Mouse (Mus musculus) adrenal gland, adult 18-20 months (tissue): ENCODE results near the gene Kcnip2. TPM values are rescaled to one million over a fixed set of nuclear protein-coding genes. Genes with fewer than 3 reads are reported as not detected.

ENCODE experiments used
- DNase-seq, 2 experiments: peaks; one replicate each; pipeline ENCODE4 v3.0.0; 2021 to 2022; ENCODE audit warnings: low spot score in 2 of 2
- total RNA-seq, 2 experiments: library from RNA; stranded (reverse); gene quantifications; 1 replicate in 1 of 2; 2 replicates in 1 of 2; pipeline ENCODE4 v1.2.3; 2021

Gene Kcnip2
- total RNA-seq, 2 experiments from 2014 or later, result 0.13 TPM; not detected in 1

DNA sequence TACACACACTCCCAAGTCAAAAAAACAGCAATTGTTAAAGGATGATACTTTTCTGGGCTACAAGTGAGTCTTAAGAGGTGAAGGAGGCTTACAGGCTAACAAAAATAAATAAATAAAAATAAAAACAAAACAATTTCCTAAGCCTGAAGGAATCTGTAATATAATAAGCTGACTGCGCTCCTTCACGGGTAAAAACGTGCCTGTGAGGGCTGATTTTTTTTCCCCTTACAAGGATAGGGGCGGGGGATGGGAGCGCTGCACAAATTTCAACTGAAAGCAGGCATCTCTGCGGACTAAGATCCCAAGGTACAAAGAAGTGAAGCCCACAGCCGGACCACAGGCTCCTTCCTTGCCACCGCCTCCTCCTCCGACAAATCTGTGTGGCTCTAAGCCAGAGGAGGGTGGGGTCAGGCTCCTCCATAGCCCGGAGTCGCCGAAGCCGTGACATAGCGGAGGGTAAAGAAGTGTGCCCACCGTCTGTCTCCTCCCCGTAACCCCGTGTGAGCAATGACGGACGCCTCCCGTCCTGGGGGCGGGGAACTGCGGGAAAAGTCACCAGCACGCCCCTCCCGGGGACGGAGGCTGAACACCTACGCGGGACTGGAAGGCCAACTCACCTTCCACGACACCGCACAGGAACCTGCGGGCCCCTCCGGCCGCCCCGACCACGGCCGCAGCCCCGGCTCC, 33.4 kb downstream of the Kcnip2 start:
- peak; percentile 64 to 67 for DNase-seq

DNA sequence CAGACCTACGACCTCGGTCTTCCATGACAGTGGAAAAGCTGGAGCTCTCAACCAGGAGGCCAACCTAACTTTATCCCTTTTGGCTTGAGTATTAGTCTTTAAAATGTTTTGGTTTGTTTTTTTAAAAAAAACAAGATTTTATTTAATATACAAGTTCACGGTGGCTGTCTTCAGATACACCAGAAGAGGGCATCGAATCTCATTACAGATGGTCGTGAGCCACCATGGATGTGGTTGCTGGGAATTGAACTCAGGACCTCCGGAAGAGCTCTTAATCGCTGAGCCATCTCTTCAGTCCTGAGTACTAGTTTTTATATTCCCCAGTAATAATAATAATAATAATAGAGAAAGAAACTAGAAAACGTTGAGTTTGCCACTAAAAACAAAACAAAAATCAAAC, 34.2 kb downstream of the Kcnip2 start:
- DNase-seq, result no peak

DNA sequence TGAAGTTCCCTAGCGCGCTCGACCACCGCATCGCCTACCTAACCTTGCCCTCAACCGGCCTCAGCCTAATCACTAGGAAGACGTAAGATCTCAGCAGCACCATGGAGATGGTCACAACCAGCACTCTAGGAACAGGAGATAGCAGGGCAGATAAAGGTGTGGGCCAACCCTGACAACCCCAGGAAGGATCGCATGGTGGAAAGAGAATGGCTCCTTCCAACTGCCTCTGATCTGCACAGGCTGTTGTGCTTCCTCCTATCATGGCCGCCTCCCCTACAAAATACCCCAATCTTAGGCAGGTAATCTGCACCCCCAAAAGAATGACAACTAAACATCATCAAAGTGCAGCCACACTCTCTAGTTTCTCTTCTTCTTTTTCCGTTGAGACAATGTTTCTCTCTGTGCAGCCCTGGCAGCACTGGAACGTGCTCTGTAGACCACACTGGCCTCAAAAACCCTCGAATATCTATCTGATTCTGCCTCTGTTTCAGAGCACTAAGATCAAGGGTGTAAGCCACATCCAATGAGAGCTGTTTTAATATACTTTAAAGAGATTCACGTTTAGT, 35.4 kb downstream of the Kcnip2 start:
- no peak for DNase-seq

DNA sequence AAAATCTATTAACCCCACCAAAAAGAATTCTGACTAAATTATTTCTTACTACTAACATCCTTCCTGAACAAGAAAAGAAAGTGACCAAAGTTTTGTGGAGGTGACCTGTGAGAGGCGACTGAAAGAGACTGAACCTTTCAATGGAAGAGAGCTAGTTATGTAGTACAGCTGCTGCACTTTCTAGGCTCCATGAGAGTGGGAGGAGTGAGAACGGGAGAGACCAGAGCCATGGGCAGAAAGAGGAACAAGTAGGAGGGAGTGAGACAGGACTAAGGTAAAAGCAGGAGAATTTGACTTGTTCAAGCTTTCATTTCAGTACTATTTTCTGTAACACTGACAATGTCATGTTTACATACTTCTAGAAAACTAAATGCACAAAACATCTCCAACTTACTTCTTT, 40.4 kb downstream of the Kcnip2 start:
- DNase-seq, result no peak

DNA sequence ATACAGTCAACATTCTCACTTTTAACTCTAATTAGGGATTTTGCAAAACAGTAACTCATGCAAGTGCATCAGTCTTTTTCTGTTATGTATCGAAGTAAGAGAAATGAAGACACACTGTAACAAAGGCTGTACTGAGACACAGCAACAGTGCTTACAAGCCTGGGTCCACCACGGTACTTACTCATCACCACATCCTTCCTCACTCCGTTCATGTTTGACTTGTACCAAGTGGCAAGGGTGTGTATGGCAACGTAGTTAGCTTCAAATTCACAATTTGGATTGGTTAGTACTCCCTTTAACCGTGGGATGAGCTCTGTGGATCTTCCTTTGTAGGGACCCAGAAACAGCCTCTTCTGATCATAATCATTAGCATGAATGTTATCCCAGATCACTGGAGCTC, 44.4 kb downstream of the Kcnip2 start:
- DNase-seq, result no peak

DNA sequence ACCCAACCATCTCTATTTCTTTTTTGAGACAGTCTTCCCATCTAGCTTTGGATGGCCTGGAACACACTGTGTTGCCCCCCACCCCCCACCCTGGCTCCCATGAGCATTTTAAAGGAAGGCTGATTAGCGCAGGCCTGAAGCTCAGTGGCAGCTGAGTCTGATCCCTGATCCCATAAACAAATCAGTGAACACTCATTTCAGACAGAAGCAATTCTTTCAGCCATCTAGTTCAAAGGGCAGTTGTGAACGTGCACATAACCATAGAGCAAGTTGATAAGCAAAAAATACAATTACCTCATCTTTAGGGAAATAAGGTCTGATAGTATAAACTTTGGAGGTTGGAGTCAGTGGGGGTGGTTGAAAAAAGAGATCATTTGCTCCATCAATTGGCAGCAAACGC, 55.1 kb downstream of the Kcnip2 start:
- DNase-seq, result no peak

DNA sequence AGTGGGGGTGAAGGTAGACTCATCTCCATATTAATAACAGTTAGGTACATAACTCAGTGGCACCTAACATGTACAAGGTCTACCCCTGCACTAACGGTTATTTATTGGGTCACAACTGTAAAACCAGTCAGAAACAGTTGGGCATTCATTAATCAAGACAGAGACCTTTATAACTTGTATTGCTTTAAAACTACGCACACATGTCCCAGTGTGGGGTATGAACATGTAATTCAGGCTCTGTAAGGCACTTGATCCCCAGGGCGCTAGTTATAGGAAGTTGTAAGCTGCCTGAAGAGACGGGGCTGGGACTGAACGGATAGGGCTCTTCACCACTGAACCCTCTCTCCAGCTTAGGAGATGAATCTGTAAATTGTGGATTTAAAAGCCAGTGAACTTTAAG, 57.2 kb downstream of the Kcnip2 start:
- DNase-seq, result no peak

DNA sequence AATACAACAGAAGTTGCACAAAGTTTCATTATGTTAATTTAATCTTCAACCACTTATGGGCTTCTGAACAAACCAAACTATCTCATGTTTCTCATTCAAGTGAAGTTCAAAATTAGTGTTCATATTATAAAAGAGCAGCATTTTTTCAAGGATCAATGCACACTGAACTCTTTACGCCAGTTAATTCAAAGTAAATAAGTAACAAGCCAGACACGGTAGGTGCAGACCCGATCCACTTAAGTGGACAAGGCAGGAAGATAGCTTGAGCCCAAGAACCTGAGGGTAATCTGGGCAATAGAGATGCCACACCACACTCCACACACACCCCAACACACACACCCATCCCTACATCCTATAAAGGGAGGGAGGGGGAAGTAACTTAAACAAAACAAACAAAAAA, 62.3 kb downstream of the Kcnip2 start:
- DNase-seq, result no peak

DNA sequence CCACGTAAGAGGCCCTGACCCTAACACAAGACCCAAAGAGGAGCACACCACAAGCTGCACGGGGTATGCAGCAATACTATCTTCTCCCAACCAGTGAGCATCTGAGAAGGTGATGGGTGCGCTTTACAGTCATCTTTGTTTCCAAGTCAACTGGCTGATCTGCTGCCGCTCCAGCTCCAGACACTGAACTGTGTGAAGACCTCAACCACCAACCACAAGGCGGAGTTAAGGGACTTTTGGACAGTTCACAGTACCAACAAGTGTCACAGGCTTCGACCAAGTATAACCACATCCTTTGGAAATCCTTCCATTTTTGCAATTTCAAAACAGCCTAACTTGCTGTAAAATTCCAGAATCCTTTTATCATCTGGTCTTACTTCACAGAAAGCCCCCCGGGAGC, 64.0 kb downstream of the Kcnip2 start:
- no peak for DNase-seq

DNA sequence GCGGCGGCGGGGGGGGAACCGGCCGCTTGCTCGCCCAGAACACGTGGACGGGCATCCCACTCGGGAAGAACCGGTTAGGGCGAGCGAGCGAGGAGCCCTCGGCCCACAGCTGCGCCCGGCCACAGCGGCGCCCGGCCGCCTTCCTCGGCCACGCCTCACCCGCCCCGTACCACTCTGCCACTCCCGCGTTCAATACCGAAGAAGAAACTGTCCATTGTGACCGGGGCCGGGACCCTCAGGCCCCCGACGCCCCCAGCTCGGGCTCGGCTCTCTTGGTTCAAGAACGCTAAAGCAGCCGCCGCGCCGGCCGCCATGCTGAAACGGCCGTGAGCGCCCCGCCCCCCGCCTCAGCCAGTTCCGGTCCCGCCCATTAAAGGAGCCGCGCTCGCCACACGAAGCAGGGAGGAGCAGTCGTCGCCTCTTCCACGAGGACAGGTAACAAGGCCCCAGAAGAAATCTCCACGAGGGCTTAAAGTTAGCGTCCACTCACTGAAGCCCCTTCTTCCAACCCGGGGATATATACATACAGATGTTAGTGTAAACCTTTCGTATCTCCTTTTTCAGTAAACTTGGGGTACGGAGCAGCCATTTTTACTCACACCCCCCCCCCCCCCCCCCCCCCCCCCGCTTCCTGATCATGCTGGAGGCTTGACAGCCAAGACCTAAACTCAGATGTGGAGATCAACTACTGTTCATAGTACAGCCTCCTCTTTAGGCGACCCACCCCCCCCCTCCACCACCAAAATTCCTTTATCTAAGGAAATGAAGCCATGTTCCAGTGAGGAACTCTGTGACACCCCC, 66.4 kb downstream of the Kcnip2 start, which contains the start of gene Npm3:
TSS of gene Npm3 (minus strand) at position 349 of the 801 bp plus-strand sequence.
- DNase-seq, result peak; percentile 83

DNA sequence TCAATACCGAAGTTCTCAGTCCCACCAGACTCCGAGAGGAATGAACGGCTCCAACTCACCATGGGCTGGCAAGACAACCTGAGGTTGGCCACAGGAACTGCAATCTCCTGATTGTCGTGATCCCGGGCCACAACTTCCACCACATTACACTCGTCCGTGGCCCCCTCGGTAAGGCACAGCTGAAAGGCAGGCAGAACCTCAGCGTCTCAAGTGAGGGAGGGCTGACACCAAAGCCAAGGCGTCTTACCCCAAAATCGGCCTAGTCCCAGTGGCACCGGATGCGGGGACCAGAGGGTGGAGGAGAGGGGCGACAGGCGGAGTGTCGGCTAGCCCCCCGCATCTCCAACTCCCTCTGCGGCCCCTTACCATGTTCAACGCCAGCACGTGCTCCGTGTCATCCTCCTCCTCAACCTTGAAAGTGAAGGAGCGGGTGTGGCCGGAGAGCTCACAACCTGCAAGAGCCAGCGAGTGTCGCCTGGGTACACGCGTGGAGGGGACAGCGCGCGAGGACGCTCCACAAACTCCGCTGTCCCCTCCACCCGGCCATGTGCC, 67.1 kb downstream of the Kcnip2 start:
- DNase-seq, result peak; percentile 19 to 41

DNA sequence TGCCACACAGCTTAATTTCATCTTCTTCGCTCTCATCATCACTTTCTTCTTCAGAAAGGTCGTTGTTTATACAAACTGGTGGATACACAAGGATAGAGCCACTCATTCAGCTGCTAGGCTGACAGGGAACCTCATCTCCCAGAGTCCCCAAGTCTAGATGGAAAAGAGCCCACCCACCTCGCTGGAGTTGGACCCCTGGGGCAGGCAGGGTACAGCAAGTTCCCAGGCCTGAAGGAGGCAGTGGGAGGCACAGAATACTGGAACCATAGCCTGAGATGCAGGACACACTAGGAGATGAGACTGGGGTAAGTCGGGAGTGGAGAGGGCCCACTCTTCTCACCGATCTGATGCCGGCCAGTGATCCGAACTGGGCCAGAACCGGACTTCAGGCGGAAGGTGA, 67.7 kb downstream of the Kcnip2 start:
- DNase-seq, result no peak

DNA sequence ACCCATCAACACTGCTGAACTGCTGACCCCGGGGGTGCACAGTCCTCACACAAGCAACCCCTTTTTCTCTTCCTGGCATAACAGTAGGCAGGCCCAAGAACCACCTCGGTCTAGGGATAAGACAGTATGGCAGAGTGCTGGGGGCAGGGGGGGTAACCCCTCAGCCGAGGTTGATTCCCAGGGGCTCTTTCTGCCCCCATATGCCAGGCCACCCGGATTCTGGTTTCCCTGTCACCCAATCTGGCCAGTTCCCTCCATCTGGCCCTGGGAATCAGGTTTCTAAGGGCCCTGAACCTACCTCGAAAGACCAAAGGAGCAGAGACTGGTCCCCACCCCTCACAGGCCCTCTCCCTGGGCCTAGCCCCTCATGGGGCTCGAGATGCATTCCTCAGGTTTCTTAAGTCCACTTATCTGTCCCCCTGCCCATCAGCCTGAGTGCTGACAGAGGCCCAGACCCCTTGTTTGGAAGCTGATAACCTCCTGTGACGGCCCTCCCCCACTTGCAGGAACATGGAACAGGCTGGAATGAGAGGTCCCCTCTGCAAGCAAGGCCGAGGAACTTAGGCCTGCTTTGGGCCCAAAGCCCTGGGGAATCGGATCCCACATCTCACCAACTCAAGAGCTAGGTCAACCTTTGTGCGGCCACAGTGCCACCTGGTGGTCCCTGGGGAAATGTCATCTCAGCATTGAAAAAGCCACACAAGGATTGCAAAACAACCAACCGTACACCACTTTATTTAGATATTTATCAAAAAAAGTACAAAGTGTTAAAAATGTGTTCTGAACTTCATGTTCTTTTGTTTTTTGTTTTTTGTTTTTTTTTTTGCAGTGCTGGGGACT, 68.6 kb downstream of the Kcnip2 start:
- DNase-seq, result peak; percentile 84 to 86

DNA sequence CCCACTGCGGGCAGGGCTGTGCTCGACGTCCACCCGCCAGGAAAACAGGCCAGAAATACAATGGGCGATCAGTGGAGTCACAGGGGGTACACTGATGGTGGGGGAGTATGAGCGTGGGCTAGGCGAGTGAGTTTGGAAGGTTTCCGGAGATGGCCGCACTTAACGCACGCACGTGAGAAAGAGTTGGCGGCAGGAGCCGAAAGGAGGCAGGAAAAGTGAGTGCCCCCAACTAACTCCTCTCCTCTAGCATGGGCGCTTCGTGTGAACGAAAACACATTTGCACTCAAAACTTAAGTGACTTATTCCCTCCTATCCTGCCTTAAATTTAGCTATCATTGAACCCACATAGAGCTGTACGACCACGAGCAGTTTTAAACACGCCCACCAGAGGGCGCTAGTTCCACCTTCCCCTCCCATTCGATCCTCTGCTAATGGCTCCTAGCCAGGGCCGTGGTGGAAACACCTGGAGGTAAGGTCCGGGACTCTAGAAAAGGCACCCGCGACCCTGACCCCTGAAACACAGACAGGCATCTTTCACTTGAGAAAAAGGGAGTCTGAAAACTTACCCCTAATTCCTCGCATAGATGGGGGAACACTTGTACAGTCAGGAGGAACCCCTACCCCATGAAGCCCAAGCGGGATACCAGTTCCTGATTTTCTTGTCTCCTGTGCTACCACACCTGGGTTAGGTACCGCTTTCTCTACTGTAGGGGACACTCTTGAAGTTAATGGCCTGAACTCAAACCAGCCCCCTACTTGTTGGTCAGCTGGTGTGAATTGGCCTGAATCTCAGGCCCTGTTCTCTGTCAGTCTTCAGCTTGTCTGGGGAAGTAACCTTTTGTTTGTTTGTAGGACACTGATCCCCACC, 69.5 kb downstream of the Kcnip2 start:
- peak; percentile 74 to 81 for DNase-seq

DNA sequence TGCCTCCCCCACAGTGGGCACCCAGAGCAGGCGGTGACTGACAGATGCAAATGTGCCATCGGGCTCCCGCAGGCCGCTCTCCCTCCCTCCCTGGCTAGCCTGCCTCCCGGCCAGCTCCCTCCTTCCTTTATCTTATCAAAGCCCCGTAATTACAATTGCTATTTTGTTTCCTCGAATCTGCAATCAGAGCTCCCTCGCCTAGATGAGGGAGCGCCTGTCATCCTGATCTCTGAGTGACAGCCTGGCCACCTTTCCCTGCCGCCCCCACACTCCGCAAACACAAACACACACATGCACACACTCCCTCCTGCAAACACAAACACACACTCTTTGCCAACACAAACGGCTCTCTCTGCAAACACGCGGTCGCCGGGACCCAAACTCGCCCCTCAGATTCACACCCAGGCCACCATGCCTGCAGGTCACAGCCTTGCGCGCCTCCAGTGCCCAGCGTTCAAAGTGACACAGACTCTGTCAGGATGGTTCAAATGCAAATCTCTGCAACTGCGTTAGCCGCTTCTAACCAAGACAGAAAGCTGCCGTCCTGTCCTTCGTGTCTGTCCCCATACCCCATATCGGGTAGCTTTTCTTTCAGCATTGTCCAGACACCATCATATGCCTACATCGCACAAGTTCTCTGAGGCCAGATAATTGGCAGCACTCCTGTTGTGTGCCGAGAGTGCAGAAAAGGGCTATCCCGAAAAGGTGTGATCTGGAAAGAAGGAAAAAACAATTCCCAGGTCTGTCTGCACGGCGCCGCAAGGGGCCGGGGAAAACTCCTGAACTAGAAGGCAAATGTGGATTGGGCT, 70.3 kb downstream of the Kcnip2 start:
- no peak for DNase-seq

DNA sequence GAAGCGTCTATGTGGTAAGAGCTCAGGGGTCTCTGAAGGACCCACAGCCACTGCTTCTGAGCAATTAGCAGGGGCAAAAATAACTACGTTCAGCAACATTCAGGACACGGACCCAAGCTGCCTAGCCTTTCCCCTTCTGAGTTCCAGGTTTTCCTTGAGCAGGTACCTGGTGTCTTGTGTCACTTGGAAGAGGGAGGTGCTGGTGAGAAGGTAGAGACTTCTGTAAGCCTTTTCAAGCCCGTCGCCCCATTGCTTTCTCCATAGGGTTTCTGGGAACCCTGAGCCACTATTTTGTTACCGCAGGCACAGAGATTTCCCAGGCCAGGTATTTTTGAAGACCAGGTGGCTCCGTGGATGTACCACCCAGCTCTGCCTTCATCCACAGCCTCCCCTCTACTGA, 72.2 kb downstream of the Kcnip2 start:
- DNase-seq, result no peak

DNA sequence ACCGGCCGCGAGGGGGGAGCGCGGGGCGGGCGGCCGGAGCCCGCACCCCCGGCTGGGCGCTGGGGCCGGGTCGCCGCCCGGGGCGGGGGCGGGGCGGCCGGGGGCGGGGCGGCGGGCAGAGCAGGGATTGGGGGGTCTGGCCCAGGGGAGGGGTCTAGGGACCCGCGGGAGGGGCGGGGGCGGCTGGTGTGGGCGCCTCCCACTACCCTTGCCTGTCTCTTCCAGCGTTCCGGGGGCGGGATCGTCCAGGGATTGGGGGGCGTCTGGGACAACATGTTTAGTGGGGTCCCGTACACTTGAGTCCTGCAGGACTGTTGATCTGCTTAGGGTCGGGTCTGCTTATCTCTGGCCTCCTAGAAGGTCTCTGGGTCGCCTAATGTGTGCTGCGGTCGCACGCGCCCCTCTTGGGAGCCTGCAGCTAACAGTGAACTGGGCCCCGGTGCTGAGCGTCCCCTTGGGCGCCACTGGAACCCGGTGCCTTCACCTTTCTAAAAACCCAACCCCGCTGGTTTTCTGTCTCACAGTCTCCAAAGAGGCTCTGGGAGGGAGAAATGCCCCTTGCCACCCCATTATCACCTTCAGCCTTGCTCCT, 72.8 kb downstream of the Kcnip2 start:
- no peak for DNase-seq

DNA sequence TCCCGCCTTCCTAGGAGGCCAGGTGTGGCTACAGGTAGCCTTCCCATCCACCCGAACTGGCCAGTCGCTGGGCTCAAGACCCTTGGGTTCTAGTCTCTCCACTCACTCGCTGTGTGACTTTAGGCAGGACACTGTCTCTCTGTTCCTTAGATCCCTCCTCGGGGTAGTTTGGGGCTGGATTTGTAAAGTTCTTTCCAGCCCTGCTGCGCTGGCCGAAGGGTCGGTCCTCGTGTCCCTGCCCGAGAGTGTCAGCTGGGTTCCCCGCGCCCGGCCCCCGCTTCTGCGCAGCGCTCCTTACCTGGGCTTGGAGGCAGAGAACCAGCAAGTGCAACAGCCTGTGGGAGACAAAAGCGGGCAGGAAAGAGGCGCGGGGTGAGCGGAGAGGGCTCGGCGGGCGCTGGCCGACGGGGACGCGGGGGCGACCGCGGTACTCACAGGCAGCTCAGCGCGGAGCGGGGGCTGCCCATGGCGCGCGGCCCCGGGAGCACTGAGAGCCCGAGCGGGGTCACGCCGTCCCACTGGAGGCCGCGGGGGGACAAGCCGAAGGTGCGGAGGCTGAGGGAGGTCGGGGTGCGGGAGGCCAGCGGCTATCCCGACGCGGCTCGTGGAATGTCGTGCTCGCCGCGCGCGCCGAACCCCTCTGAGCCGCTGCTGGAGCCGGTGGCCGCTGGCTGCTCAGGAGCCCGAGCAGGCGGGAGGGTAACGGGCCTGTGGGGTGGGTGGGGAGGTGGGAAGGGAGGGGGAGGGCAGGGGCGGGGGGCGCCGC, 73.5 kb downstream of the Kcnip2 start, which contains the start of gene Fgf8:
TSS of gene Fgf8 (minus strand) at position 698 of the 766 bp plus-strand sequence.
- no peak for DNase-seq
